Mouse (Mus musculus) heart, postnatal 0 days (tissue): ENCODE measurements around the gene OR5BS1P. TPM values are rescaled to one million over a fixed set of nuclear protein-coding genes. Genes with fewer than 3 reads are reported as not detected.

ENCODE experiments used
- ATAC-seq: fragments of 200-750 bp; cut with Nextera tagmentation; 2 replicates; pipeline ENCODE4 v1.8.0; 2017; ENCODE audit warnings: low read depth, moderate number of reproducible peaks, moderate library complexity; ENCODE audit not compliant: insufficient read depth
- DNase-seq: peaks from one replicate; pipeline ENCODE4 v3.0.0-alpha.2; 2016; ENCODE audit warnings: low spot score
- H3K27ac ChIP-seq: fragments of 300-500 bp; sonication (generic); 2 replicates; pipeline ENCODE4 v1.5.1; 2014; ENCODE audit warnings: low read depth, mild to moderate bottlenecking
- H3K27me3 ChIP-seq: fragments of 300-500 bp; sonication (generic); 2 replicates; pipeline ENCODE4 v1.6.1; 2014; ENCODE audit warnings: low read length, mixed read lengths; ENCODE audit not compliant: control insufficient read depth, insufficient read depth
- H3K36me3 ChIP-seq: fragments of 300-500 bp; sonication (generic); replicated peaks from 2 replicates; pipeline ENCODE4 v1.6.1; 2014; ENCODE audit warnings: low read length, mixed read lengths; ENCODE audit not compliant: control insufficient read depth, insufficient read depth
- H3K4me1 ChIP-seq: fragments of 300-500 bp; sonication (generic); 2 replicates; pipeline ENCODE4 v1.6.1; 2014; ENCODE audit warnings: antibody characterized with exemption; ENCODE audit not compliant: control insufficient read depth, insufficient read depth
- H3K4me2 ChIP-seq: fragments of 300-500 bp; sonication (generic); 2 replicates; pipeline ENCODE4 v1.6.1; 2014; ENCODE audit warnings: low read depth, mild to moderate bottlenecking, low read length, moderate library complexity
- H3K4me3 ChIP-seq: fragments of 300-500 bp; sonication (generic); 2 replicates; pipeline ENCODE4 v1.5.1; 2014; ENCODE audit warnings: low read depth, low read length
- H3K9ac ChIP-seq: fragments of 300-500 bp; sonication (generic); replicated peaks from 2 replicates; pipeline ENCODE4 v1.6.1; 2014; ENCODE audit warnings: low read depth, low read length, mixed read lengths
- H3K9me3 ChIP-seq: fragments of 300-500 bp; sonication (generic); replicated peaks from 2 replicates; pipeline ENCODE4 v1.6.1; 2016; ENCODE audit warnings: low read length; ENCODE audit not compliant: control insufficient read depth
- CTCF ChIP-seq: IDR thresholded peaks from 2 replicates; pipeline ENCODE4 v1.5.1; 2016; ENCODE audit warnings: antibody characterized with exemption, control low read depth, low read depth
- EP300 ChIP-seq: IDR thresholded peaks from 2 replicates; pipeline ENCODE4 v1.6.1; 2016; ENCODE audit warnings: antibody characterized with exemption, low read depth
- WGBS: fragments of 180-500 bp; shearing (Covaris S2); extraction: QIAGEN DNeasy Blood & Tissue Kit; methylation state at CpG from one replicate; pipeline ENCODE4 v1.1.7; 2014; 5-methylcytosine and 5-hydroxymethylcytosine counted together
- polyA plus RNA-seq: library from polyadenylated mRNA; unstranded; fragments of >200 nt; fragmentation: Nextera tagmentation; extraction: Ambion mirVana; gene quantifications from 2 replicates; pipeline ENCODE4 v1.2.1, GENCODE M21; 2015
- total RNA-seq: library from RNA; depleted of rRNA; stranded (reverse); fragments of >200 nt; gene quantifications from 2 replicates; pipeline ENCODE4 v1.2.3, GENCODE M21; 2014; ENCODE audit warnings: low replicate concordance

The OR5BS1P gene
- total and polyA plus RNA-seq, 2 experiments from 2014 or later = not detected

- Histone ChIP-seq H3K4me1 (no peaks in the 10 kb centered on the region), H3K9me3 (no peaks in the 10 kb centered on the region), H3K9ac (no peak overlapping the region), H3K27me3 (no peaks in the 10 kb centered on the region), H3K4me2 (no peak overlapping the region), H3K27ac (no peak overlapping the region), H3K36me3 (no peaks in the 10 kb centered on the region), H3K4me3 (no peak overlapping the region)
- TF ChIP-seq EP300 (no peak), CTCF (no peak)
- ATAC-seq (no peak), DNase-seq (no peak)
- 76% methylated on average over 5 of the region's 5 CpGs for WGBS
Observed at GRCm38 (mm10) chr15:98476281-98476680, 6.6 kb downstream of the OR5BS1P start.

GRCm38 (mm10) chr15:98479568-98480102, 9.9 kb downstream of the OR5BS1P start:
- no peaks in the 10 kb centered on the region for H3K4me1 ChIP-seq
- ATAC-seq (no peak), DNase-seq (no peak)
- H3K4me3 ChIP-seq = no peak overlapping the region
- H3K9ac ChIP-seq = no peak overlapping the region
- no peaks in the 10 kb centered on the region for H3K27me3 ChIP-seq
- H3K27ac ChIP-seq = no peak overlapping the region
- 69% methylated on average over 7 of the region's 7 CpGs for WGBS
- H3K4me2 ChIP-seq = no peak overlapping the region
- H3K36me3 ChIP-seq = no peaks in the 10 kb centered on the region
- TF ChIP-seq EP300 = no peak
- no peak for TF ChIP-seq CTCF
- no peaks in the 10 kb centered on the region for H3K9me3 ChIP-seq

GRCm38 (mm10) chr15:98482701-98483100, 13.0 kb downstream of the OR5BS1P start, which contains the start of gene Lalba:
Gene Lalba, minus strand, starts transcription at chr15:98482721.
- Histone ChIP-seq H3K27me3 (no peaks in the 10 kb centered on the region), H3K4me1 (no peaks in the 10 kb centered on the region), H3K9ac (no peak within 1 kb of the TSS), H3K4me2 (no peak within 1 kb of the TSS), H3K4me3 (no peak within 1 kb of the TSS), H3K9me3 (no peaks in the 10 kb centered on the region), H3K36me3 (no peaks in the 10 kb centered on the region), H3K27ac (peak within 1 kb of the TSS; percentile 61)
- WGBS = 39% methylated on average over 3 of the region's 3 CpGs
- ATAC-seq = no peak
- no peak for DNase-seq
- TF ChIP-seq CTCF = no peak
- 0 out of 2 replicates have a peak, but pooled peaks have one; percentile 36 for TF ChIP-seq EP300

DNA sequence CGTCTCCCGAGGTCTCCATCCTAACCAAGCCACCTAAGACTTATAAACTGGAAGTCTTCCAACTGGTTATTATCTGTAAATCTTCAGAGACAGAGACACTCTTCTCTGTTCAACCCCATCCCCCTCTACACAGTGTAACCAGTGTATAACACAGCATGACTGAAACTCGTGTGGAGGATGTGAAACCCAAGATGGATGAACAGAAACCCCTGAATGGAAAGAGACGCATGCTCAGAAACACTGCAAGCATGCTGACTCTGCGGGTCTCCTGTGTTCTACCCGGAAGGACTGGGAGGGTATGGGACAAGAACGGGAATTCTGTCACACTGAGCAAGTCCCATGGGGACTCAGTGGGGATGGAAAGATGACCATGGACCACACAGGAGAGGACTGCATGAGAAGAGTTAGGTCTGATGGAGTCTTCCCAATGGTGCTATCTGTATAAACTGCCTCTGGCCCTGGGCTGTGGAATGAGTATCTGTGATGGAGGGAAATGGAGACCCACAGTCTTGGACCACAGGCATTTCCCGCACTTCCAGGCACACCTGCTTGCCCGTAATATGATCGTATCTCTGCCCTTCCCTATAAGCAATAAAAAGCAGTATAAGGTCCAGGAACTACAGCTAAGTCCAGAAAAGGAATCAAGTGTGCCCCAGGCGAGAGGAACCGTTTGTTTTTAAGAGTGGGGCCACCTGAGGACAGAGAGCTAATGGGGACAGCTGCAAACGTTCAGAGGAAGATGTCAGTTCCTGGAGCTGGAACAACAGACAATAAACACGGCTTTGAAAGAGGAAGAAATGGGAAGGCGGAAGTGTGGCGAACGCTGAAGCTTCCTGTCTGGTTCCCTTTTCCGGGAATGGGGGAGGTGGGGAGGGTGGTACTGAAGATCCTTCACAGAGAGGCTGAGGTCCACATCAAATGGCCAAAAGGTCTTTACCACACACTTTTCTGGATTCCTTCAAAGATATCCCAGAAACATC, 14.5 kb downstream of the OR5BS1P start:
- Histone ChIP-seq H3K9me3 (no peaks in the 10 kb centered on the region), H3K4me3 (no peak overlapping the region), H3K4me2 (no peak overlapping the region), H3K9ac (no peak overlapping the region), H3K36me3 (no peaks in the 10 kb centered on the region), H3K27me3 (no peaks in the 10 kb centered on the region), H3K4me1 (no peaks in the 10 kb centered on the region), H3K27ac (peak overlapping the region; percentile 61)
- peak; percentile 49; the same call in 1 of the 2 replicates for ATAC-seq
- peak; percentile 34; the same call in 1 of the 2 replicates for TF ChIP-seq EP300
- no peak for TF ChIP-seq CTCF
- DNase-seq = peak; percentile 31
- 61% methylated on average over 18 of the region's 18 CpGs for WGBS

GRCm38 (mm10) chr15:98486433-98487021, 16.8 kb downstream of the OR5BS1P start:
- Histone ChIP-seq H3K4me1 (no peaks in the 10 kb centered on the region), H3K4me2 (no peak overlapping the region), H3K4me3 (no peak overlapping the region), H3K9ac (no peak overlapping the region), H3K36me3 (no peaks in the 10 kb centered on the region), H3K27me3 (no peaks in the 10 kb centered on the region), H3K9me3 (no peaks in the 10 kb centered on the region), H3K27ac (no peak overlapping the region)
- ATAC-seq (no peak), DNase-seq (no peak)
- WGBS = 89% methylated on average over 8 of the region's 8 CpGs
- no peak for TF ChIP-seq CTCF
- no peak for TF ChIP-seq EP300
